Mouse (Mus musculus): ENCODE measurements at regions not wholly inside any gene's neighbourhood (a gene's known extent, or its start where the extent isn't known, plus 50 kb on each side); places are given as distances from the start of the nearest gene placed in this dataset.

DNA sequence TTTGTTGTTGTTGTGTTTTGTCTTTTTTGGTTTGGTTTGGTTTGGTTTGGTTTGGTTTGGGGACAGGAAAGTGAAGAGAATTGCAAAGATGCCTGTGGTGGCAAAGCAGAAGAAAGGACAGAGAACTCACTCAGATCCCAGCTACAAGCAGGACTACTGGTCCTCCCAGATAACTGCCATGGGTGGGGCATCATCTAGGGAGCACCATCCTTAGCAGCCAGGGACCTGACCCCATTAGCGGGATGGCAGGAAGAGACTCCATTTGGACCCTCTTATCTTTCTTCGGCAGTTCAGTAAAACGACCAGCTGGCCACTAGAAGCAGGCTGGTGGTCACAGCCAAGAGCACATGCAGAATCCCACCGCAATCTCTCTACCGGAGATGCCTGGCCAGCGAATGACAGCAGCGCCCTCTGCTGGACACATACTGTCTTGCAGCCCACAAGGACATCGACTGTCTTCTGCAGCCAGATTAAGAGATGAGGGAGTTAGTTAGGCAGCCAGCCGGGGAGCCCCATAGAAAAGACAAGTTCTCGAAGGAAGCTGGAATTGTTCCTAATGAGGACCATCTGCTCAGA lies 119.8 kb downstream of the Gm9195 start:
- DNase-seq, result peak; percentile 54

DNA sequence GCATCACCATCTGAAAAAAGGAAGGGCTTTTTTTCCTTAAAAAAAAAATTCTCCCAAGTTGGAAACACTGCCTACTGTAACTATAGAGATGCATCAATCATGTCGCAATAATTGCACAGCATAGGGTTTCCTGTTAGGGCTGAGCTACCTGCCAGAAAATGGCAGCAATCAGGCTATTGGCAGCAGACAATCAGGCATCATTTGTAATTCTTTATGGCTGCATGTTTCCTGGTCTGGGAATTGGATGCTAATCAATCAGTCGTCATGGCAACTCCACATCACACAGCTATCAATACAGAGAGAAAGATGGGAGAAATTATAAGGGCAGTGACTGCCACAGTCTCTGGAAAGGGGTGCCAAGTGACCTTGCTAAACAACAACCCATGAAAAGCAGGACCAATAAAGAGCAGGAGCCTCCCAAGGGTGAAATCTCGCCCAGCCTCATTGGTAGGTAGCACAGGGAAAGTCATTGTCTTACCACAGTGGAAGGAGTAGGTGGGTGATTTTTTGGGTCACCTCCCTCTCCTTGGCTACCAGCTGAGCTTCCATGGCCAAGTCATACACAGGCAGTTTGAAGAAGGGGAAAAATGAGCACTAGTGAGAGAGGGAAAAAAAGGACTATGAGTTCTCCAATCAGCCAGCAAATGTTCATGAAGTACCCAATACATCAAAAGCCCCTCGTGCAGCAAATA lies 130.7 kb downstream of the Gm9195 start:
- no peak for DNase-seq

GRCm38 (mm10) chr14:72360181-72360580 lies 131.5 kb downstream of the Gm9195 start:
- no peak for DNase-seq

DNA sequence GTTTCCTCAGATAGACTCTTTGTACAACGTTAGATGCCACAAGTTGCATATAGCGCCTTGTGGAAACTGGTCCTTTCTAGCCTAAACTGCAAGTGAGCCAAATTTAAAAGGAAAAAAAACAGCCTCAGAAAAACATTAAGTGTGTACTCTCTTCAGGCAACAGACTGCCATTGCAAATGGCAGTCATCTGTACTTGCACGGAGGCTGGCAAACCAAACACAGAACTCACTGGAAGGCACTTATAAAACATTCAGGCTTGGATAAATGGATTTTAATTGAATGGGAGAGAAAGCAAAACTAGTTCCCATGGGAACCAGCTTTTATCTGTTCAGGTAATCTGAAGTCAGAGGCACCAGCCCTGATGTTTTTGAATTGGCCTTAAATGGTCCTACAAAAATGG lies 133.7 kb downstream of the Gm9195 start:
- no peak for DNase-seq

DNA sequence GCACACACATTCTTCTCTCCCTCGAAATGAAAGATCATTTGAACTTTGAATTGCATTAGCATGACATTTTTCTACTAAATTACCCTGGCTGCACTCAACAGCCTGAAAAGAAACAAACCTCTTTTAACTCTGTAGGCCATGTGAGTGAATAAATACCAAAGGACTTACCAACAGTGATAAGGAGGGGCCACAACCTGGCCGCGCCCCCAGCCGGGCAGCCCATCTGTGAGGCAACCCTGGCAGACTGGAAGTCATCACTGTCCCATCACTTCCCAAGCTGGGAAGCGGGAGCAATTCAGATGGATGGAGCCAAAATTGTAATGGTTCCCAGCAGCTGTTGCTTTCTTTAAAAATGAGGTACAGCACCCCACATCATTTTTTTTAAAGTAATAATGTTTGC lies 149.5 kb downstream of the Gm9195 start:
- DNase-seq, result no peak

- DNase-seq, result no peak
Observed at GRCm38 (mm10) chr14:72341590-72342154, 150.0 kb downstream of the Gm9195 start.

DNA sequence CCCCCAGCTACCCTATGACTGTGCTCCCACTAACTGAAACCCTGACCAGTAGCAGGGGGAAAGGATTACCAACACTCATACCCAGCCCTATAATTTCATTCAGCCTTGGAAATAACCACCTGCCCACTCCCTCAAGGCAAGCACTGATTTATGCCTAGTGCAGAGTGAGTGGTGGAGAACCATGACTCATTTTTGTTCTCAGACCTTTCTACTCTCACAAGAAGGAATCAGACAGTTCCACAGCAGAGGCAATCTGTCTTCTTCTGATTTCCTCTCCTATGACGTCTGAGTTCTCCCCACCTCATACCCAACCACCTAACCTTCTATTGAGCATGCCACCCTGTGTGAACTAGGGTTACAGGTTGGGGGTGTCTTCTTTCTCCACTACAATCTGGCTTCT lies 153.6 kb downstream of the Gm9195 start:
- no peak for DNase-seq

- DNase-seq, result no peak
Observed at GRCm38 (mm10) chr14:72303856-72304255, 187.8 kb downstream of the Gm9195 start.

DNA sequence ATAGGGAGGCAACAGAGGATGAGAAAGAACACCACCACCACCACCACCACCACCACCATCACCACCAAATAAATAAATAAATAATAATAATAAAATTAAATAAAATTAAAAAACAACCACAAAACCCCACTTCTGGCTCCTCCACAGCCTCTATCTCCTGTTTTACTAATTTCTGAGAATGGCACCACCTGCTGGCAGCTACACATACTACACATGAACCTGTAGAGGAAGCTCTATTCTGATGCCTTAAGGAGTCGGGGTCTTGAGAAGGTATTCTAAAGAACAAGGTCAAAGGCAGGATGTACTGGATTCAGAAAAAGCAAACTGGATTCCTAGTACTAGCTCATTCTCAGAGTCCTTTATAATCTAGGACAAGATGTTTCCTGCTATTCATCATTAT lies 191.6 kb downstream of the Gm9195 start:
- DNase-seq, result no peak

- DNase-seq, result no peak
Observed at GRCm38 (mm10) chr14:72294631-72295030, 197.0 kb downstream of the Gm9195 start.

GRCm38 (mm10) chr14:72293677-72294387 lies 197.8 kb downstream of the Gm9195 start:
- DNase-seq, result no peak

DNA sequence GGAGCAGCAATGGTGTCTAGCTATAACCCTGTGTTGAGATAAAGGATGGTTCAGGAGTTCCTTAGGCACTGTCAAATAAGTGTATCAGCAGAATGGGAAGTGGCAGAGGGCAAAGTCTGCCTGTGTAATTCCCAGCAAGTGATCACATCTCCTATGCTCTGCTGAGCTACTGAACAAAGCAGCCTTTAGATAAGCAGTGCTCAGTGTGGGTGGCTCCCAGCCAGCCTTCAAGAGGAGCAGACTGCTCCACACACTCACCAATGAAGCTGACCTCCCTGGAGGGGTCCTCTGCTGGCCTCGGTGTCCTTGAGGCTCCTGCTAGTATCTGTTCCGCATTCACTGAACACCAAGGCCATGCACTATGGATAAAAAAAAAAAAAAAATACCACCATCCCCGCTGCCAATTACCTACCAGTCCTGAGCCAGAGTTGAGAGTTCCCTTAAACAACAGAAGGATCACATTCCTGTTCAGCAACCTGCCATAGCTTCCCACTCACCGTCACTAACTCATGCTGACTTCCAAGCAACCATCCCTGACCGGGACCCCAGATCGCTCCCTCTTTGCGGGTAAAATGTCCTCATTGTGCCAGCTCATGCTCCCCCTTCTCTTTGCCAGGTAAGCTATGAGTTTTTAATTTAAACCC lies 198.9 kb downstream of the Gm9195 start:
- DNase-seq, result no peak

DNA sequence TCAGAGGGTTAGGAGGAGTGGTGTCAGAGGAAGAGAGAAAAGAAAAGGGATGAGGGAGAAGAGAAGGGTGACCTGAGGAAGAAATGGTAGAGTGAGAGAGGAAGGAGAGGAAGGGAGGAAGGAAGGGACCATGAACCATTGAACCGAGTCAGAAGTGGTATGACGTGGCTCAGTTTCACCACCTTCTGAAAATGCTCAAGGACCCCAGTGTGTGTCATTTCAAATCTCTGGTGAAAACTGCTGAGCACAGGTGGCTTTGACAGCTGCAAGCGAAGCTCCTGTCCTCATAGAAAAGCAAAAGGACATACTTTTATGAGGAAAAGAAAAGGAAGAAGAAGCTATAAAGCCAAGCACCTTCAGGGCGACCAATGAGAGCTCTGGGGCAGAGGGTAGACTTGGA lies 214.3 kb downstream of the Gm9195 start:
- DNase-seq, result no peak

GRCm38 (mm10) chr14:72259255-72259654 lies 232.4 kb downstream of the Gm9195 start:
- DNase-seq, result no peak

- no peak for DNase-seq
Observed at GRCm38 (mm10) chr14:72241872-72242271, 249.8 kb downstream of the Gm9195 start.

- DNase-seq, result no peak
Observed at GRCm38 (mm10) chr14:72240272-72240671, 251.4 kb downstream of the Gm9195 start.

DNA sequence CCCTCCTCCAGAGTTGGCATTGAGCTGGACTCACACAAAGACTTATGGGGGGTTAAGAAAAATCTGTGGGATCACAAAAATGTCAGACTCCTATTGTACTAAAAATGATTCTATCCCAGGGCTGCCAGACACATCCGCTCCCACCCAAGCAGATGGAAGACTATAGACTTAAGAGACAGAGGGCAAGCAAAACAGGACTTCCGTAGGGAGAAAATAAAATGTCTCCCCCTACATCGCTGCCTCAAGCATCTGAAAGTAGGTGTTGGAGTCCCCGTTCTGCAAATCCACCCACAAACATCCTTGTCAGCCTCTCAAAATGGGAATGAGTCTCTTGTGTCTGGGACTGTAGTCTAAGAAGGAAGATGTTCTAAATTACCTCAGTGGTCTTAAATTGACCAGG lies 253.3 kb downstream of the Gm9195 start:
- no peak for DNase-seq

DNA sequence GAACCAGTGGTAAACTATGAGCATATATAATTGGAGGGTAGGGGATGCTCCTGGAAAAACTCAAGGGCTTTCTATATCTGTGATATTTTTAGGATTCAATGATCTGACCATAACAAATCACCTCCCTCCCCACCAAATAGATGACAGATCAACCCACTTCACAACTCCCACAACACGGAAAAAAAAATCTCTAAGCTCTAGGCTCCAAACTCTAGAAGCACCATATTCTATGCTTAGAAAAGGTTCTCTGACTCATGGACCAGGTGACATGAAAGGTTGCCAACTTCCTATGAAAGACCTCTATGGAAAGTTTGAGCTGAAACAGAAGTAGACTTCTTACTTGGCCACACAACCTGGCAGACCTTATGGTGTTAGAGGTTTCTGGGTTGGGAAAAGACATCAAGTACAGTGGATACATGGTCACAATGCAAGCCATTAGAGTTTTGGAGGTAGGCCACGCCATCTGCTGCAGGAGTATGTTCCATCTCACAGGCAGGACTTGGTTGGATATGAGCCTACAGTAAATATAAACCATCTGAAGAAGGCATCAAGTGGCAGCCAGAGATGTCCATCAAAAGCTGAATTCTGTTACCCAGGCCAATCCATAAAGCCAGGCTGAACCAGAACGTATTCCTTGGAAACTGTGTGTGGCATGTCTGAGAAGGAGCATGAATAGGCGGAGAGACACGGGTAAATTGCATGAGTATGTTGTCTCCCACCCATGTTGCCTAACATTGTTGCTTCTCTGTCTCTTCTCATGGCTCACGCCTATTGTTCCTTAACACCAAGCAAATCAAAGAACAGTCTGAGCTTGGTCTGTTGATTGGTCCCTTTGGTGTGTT lies 257.2 kb downstream of the Gm9195 start:
- DNase-seq, result peak; percentile 70

- DNase-seq, result no peak
Observed at GRCm38 (mm10) chr14:72227853-72228252, 263.8 kb downstream of the Gm9195 start.

DNA sequence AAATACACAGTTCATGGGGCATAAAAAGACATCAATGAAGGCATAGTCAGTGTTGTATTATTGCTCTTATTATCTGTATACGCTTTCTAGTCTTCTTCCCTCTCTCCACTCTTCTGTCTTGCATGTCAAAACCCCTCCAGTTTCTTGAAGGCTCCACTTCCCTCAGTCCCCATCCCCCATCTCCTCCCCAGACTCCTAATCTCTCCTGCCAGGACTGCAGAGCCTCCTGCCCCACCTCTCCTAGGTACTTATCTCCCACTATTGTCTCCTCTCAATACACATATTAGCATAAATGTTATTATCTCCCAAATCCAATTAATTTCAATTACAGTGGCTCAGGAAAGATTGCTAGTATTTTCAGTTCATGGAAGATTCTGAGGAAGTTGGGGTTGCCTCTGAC lies 264.2 kb downstream of the Gm9195 start:
- DNase-seq, result no peak

DNA sequence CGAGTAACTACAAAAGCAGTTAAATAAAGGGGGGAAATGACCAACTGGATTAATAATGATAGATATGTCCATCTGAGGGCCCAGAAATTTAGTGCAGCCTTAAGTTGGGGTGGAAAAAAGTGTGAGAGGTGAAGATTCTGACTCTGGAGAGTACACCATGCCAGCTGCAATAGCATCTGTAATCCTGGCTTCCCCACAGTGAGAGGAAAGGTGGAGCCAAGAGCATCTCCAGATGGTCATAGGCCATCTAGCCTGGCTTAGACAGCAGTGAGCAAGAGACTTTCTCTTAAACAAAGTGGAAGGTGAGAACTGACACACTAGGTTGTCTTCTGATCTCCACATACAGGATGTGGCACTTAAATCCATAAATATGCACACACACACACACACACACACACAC lies 264.7 kb downstream of the Gm9195 start:
- DNase-seq, result no peak

- no peak for DNase-seq
Observed at GRCm38 (mm10) chr14:72222836-72223235, 268.8 kb downstream of the Gm9195 start.

DNA sequence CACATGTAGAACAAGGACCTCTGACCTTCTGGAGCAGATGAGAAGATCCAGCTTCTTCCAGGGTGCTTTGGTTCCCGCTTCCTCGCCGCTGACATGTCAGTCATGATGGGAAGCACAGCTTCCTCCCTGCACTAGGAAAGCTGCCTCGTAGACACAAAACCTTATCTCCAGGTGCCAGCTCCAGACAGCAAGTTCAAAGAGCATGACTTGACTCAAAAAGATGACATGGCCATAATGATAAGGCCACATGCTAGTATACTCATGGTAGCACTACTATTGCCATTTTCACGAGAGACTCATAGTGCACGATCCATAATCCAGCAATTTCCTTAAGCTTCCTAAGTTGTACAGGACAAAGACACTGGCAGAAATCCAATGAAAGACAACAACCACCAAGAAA lies 272.1 kb downstream of the Gm9195 start:
- DNase-seq, result no peak

All from cerebellum, adult 11 months (tissue).